Mouse (Mus musculus): ENCODE measurements around the gene Podxl. TPM values are rescaled to one million over a fixed set of nuclear protein-coding genes. Genes with fewer than 3 reads are reported as not detected.

Gene Podxl
- polyA plus RNA-seq, 1 experiment: 4.8 TPM

GRCm38 (mm10) chr6:31556460-31557100 is 7.2 kb downstream of the Podxl start:
- TF ChIP-seq MAX (IDR thresholded peaks at IDR 0.05) (no peak), FOSL1 (IDR thresholded peaks at IDR 0.05; ENCODE audit: insufficient read depth, low read length, poor library complexity, severe bottlenecking) (no peak), CTCF (IDR thresholded peaks at IDR 0.05; ENCODE audit: control insufficient read depth, insufficient read depth, insufficient read length) (no peak), CEBPB (IDR thresholded peaks at IDR 0.05; ENCODE audit: low read depth) (no peak), USF1 (IDR thresholded peaks at IDR 0.05; ENCODE audit: low read depth) (no peak), MYOG (IDR thresholded peaks at IDR 0.05; ENCODE audit: control insufficient read depth, extremely low read depth, insufficient read length) (no peak), MYOD1 (IDR thresholded peaks at IDR 0.05; ENCODE audit: control insufficient read depth, insufficient read length, low read depth) (no peak)
- Histone ChIP-seq H3K4me3 (ENCODE audit: insufficient read depth, poor library complexity, severe bottlenecking) (no peak overlapping the region), H3ac (ENCODE audit: control insufficient read depth, insufficient read length, low read depth) (no peak overlapping the region), H3K36me3 (ENCODE audit: control insufficient read depth, insufficient read depth) (no peaks in the 10 kb centered on the region), H3K79me2 (ENCODE audit: control insufficient read depth, insufficient read depth) (no peaks in the 10 kb centered on the region), H3K27me3 (ENCODE audit: control insufficient read depth, insufficient read depth, insufficient read length) (no peaks in the 10 kb centered on the region), H3K79me3 (ENCODE audit: low read depth) (no peaks in the 10 kb centered on the region)

- H3K4me3 ChIP-seq (ENCODE audit: insufficient read depth, poor library complexity, severe bottlenecking): no peak overlapping the region
- H3K36me3 ChIP-seq (ENCODE audit: control insufficient read depth, insufficient read depth): no peaks in the 10 kb centered on the region
- no peaks in the 10 kb centered on the region for H3K79me3 ChIP-seq (ENCODE audit: low read depth)
- no peaks in the 10 kb centered on the region for H3K27me3 ChIP-seq (ENCODE audit: control insufficient read depth, insufficient read depth, insufficient read length)
- no peaks in the 10 kb centered on the region for H3K79me2 ChIP-seq (ENCODE audit: control insufficient read depth, insufficient read depth)
- TF ChIP-seq USF1 (IDR thresholded peaks at IDR 0.05; ENCODE audit: low read depth) (no peak), CTCF (IDR thresholded peaks at IDR 0.05; ENCODE audit: control insufficient read depth, insufficient read depth, insufficient read length) (no peak), CEBPB (IDR thresholded peaks at IDR 0.05; ENCODE audit: low read depth) (no peak), MYOG (IDR thresholded peaks at IDR 0.05; ENCODE audit: control insufficient read depth, extremely low read depth, insufficient read length) (no peak), FOSL1 (IDR thresholded peaks at IDR 0.05; ENCODE audit: insufficient read depth, low read length, poor library complexity, severe bottlenecking) (no peak)
- H3ac ChIP-seq (ENCODE audit: control insufficient read depth, insufficient read length, low read depth): no peak overlapping the region
Measured at GRCm38 (mm10) chr6:31550876-31551532, 12.8 kb downstream of the Podxl start.

- Histone ChIP-seq H3ac (ENCODE audit: control insufficient read depth, insufficient read length, low read depth) (no peak overlapping the region), H3K27me3 (ENCODE audit: control insufficient read depth, insufficient read depth, insufficient read length) (no peaks in the 10 kb centered on the region), H3K79me3 (ENCODE audit: low read depth) (no peaks in the 10 kb centered on the region), H3K36me3 (ENCODE audit: control insufficient read depth, insufficient read depth) (no peaks in the 10 kb centered on the region), H3K79me2 (ENCODE audit: control insufficient read depth, insufficient read depth) (no peaks in the 10 kb centered on the region), H3K4me3 (ENCODE audit: insufficient read depth, poor library complexity, severe bottlenecking) (no peak overlapping the region)
- TF ChIP-seq USF1 (IDR thresholded peaks at IDR 0.05; ENCODE audit: low read depth) (no peak), CEBPB (IDR thresholded peaks at IDR 0.05; ENCODE audit: low read depth) (no peak), FOSL1 (IDR thresholded peaks at IDR 0.05; ENCODE audit: insufficient read depth, low read length, poor library complexity, severe bottlenecking) (no peak), MAX (IDR thresholded peaks at IDR 0.05) (no peak), CTCF (IDR thresholded peaks at IDR 0.05; ENCODE audit: control insufficient read depth, insufficient read depth, insufficient read length) (no peak), MYOG (IDR thresholded peaks at IDR 0.05; ENCODE audit: control insufficient read depth, extremely low read depth, insufficient read length) (no peak), MYOD1 (IDR thresholded peaks at IDR 0.05; ENCODE audit: control insufficient read depth, insufficient read length, low read depth) (no peak)
Measured at GRCm38 (mm10) chr6:31549361-31550051, 14.3 kb downstream of the Podxl start.

- no peak for TF ChIP-seq MAX (IDR thresholded peaks at IDR 0.05)
- no peak for TF ChIP-seq MYOD1 (IDR thresholded peaks at IDR 0.05; ENCODE audit: control insufficient read depth, insufficient read length, low read depth)
- TF ChIP-seq USF1 (IDR thresholded peaks at IDR 0.05; ENCODE audit: low read depth): no peak
- TF ChIP-seq MYOG (IDR thresholded peaks at IDR 0.05; ENCODE audit: control insufficient read depth, extremely low read depth, insufficient read length): no peak
- TF ChIP-seq FOSL1 (IDR thresholded peaks at IDR 0.05; ENCODE audit: insufficient read depth, low read length, poor library complexity, severe bottlenecking): no peak
- no peak for TF ChIP-seq CTCF (IDR thresholded peaks at IDR 0.05; ENCODE audit: control insufficient read depth, insufficient read depth, insufficient read length)
- TF ChIP-seq CEBPB (IDR thresholded peaks at IDR 0.05; ENCODE audit: low read depth): no peak
- Histone ChIP-seq H3K4me3 (ENCODE audit: insufficient read depth, poor library complexity, severe bottlenecking) (no peak overlapping the region), H3K27me3 (ENCODE audit: control insufficient read depth, insufficient read depth, insufficient read length) (no peaks in the 10 kb centered on the region), H3K36me3 (ENCODE audit: control insufficient read depth, insufficient read depth) (no peaks in the 10 kb centered on the region), H3ac (ENCODE audit: control insufficient read depth, insufficient read length, low read depth) (no peak overlapping the region), H3K79me2 (ENCODE audit: control insufficient read depth, insufficient read depth) (no peaks in the 10 kb centered on the region), H3K79me3 (ENCODE audit: low read depth) (no peaks in the 10 kb centered on the region)
Measured at GRCm38 (mm10) chr6:31544318-31544717, 19.5 kb downstream of the Podxl start.

GRCm38 (mm10) chr6:31540018-31540417 is 23.8 kb downstream of the Podxl start:
- Histone ChIP-seq H3ac (ENCODE audit: control insufficient read depth, insufficient read length, low read depth) (no peak overlapping the region), H3K36me3 (ENCODE audit: control insufficient read depth, insufficient read depth) (no peaks in the 10 kb centered on the region), H3K4me3 (ENCODE audit: insufficient read depth, poor library complexity, severe bottlenecking) (no peak overlapping the region), H3K79me3 (ENCODE audit: low read depth) (no peaks in the 10 kb centered on the region), H3K79me2 (ENCODE audit: control insufficient read depth, insufficient read depth) (no peaks in the 10 kb centered on the region), H3K27me3 (ENCODE audit: control insufficient read depth, insufficient read depth, insufficient read length) (no peaks in the 10 kb centered on the region)
- TF ChIP-seq CTCF (IDR thresholded peaks at IDR 0.05; ENCODE audit: control insufficient read depth, insufficient read depth, insufficient read length) (no peak), FOSL1 (IDR thresholded peaks at IDR 0.05; ENCODE audit: insufficient read depth, low read length, poor library complexity, severe bottlenecking) (no peak), USF1 (IDR thresholded peaks at IDR 0.05; ENCODE audit: low read depth) (no peak), CEBPB (IDR thresholded peaks at IDR 0.05; ENCODE audit: low read depth) (no peak), MAX (IDR thresholded peaks at IDR 0.05) (no peak), MYOG (IDR thresholded peaks at IDR 0.05; ENCODE audit: control insufficient read depth, extremely low read depth, insufficient read length) (no peak), MYOD1 (IDR thresholded peaks at IDR 0.05; ENCODE audit: control insufficient read depth, insufficient read length, low read depth) (no peak)
